Comparison of ENCODE assay signal across 9 mouse cellular contexts in the genomic region with DNA sequence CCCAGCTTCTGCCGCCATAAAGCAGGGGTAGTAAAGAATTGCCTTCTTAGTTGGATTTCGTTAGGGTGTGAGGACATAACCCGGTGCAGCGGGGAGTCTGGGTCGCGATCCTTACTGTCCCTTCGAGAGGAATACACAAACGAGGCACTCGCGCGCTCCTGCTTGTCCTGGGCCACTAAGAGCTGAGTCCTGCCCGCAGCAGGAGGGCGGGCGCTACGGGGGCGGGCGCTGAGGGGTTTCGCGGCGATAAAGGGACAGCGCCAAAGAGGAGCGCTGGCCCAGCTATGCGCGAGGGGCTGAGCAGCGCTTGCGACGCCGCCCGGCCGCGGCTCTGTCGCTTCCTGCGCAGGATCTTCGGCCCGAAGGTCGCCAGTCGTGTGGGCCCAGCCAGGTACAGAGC. TPM values are rescaled to one million over a fixed set of nuclear protein-coding genes. Genes with fewer than 3 reads are reported as not detected.
DNase-seq lines count a peak whose midpoint lies in the region; ATAC-seq lines count a peak whose summit lies in the region.
"Had no signal": no experiment of that assay in that cellular context is flagged by ENCODE, and none has a peak within 500 bp of the region (broad histone marks: within the 10 kb centered on the region; RNA-seq: fewer than 3 reads in every experiment).

No protein-coding gene starts in this region.

- H3K9ac ChIP-seq in embryonic facial prominence, embryonic 12.5 days: peak overlapping the region; percentile 38; the same call in 1 of the 2 replicates
- no peak overlapping the region; the same call in 1 of the 2 replicates for H3K9ac ChIP-seq in limb, embryonic 11.5 days (ENCODE audit: low read length)
- peak overlapping the region; percentile 40 for H3K9ac ChIP-seq in midbrain, embryonic 11.5 days (ENCODE audit: low read length)

- H3K36me3 ChIP-seq in embryonic facial prominence, embryonic 12.5 days: no peaks in the 10 kb centered on the region
- no peaks in the 10 kb centered on the region for H3K36me3 ChIP-seq in limb, embryonic 11.5 days (ENCODE audit: control insufficient read depth, insufficient read depth, low read length)
- H3K36me3 ChIP-seq in midbrain, embryonic 11.5 days (ENCODE audit: control insufficient read depth, insufficient read depth, low read length): no peaks in the 10 kb centered on the region

- H3K4me2 ChIP-seq in embryonic facial prominence, embryonic 12.5 days (replicated peaks): peak overlapping the region; percentile 62
- H3K4me2 ChIP-seq in limb, embryonic 11.5 days (ENCODE audit: low read depth, severe bottlenecking): peak overlapping the region; percentile 48
- H3K4me2 ChIP-seq in midbrain, embryonic 11.5 days: peak overlapping the region; percentile 56

- under 1% methylated on average over 37 of the region's 37 CpGs for WGBS in embryonic facial prominence, embryonic 12.5 days
- WGBS in limb, embryonic 11.5 days: under 1% methylated on average over 37 of the region's 37 CpGs
- under 1% methylated on average over 37 of the region's 37 CpGs for WGBS in midbrain, embryonic 11.5 days

- H3K9me3 ChIP-seq in embryonic facial prominence, embryonic 12.5 days: no peaks in the 10 kb centered on the region
- no peaks in the 10 kb centered on the region for H3K9me3 ChIP-seq in limb, embryonic 11.5 days (ENCODE audit: control insufficient read depth, low read length)
- no peaks in the 10 kb centered on the region for H3K9me3 ChIP-seq in midbrain, embryonic 11.5 days (ENCODE audit: control insufficient read depth, low read length)

- H3K27me3 ChIP-seq in embryonic facial prominence, embryonic 12.5 days: peaks cover 42% of the 10 kb centered on the region
- H3K27me3 ChIP-seq in limb, embryonic 11.5 days (ENCODE audit: control insufficient read depth, insufficient read depth, low read length): peaks cover 30% of the 10 kb centered on the region
- peaks cover 37% of the 10 kb centered on the region for H3K27me3 ChIP-seq in midbrain, embryonic 11.5 days (ENCODE audit: control insufficient read depth, insufficient read depth, low read length)

- intact Hi-C loops in heart, postnatal 10 days (cut with DNase I): no loop called here

- DNase-seq in kidney, adult 18-20 months: peak; percentile 8
- no peak for DNase-seq in kidney, adult 11 months
- DNase-seq in heart, postnatal 10 days: peak; percentile 53 to 55
- peak; percentile 60 for DNase-seq in limb, embryonic 11.5 days (ENCODE audit: low spot score)
- DNase-seq in midbrain, embryonic 11.5 days (ENCODE audit: low spot score, missing footprints): peak; percentile 93
- DNase-seq in layer of hippocampus, postnatal 25 days (ENCODE audit: extremely low spot score in 1 of 2, low spot score in 1 of 2): no peak

- H3K4me3 ChIP-seq in embryonic facial prominence, embryonic 12.5 days: peak overlapping the region; percentile 41
- peak overlapping the region; percentile 28 for H3K4me3 ChIP-seq in limb, embryonic 11.5 days (ENCODE audit: low read depth, low read length)
- H3K4me3 ChIP-seq in midbrain, embryonic 11.5 days (ENCODE audit: low read depth, low read length): peak overlapping the region; percentile 35

- H3K27ac ChIP-seq in embryonic facial prominence, embryonic 12.5 days: no peak overlapping the region
- H3K27ac ChIP-seq in limb, embryonic 11.5 days (replicated peaks; ENCODE audit: low read depth, low read length): no peak overlapping the region
- no peak overlapping the region for H3K27ac ChIP-seq in midbrain, embryonic 11.5 days (ENCODE audit: low read depth, low read length)

- ATAC-seq in embryonic facial prominence, embryonic 12.5 days (ENCODE audit: insufficient number of reproducible peaks, insufficient read depth, low FRiP score, low TSS enrichment): no peak
- ATAC-seq in limb, embryonic 11.5 days (ENCODE audit: insufficient number of reproducible peaks, low FRiP score, low TSS enrichment, low read depth): no peak
- no peak for ATAC-seq in midbrain, embryonic 11.5 days (ENCODE audit: low FRiP score)
- ATAC-seq in frontal cortex, adult (ENCODE audit: low TSS enrichment): no peak

- H3K4me1 ChIP-seq in embryonic facial prominence, embryonic 12.5 days: peaks cover 6% of the 10 kb centered on the region
- H3K4me1 ChIP-seq in limb, embryonic 11.5 days (ENCODE audit: control insufficient read depth, insufficient read depth, low read length): peaks cover 11% of the 10 kb centered on the region; the same call in 1 of the 2 replicates
- H3K4me1 ChIP-seq in midbrain, embryonic 11.5 days (ENCODE audit: control insufficient read depth, insufficient read depth, low read length): peaks cover 6% of the 10 kb centered on the region

RNA-seq across cellular contexts. Expression of a gene that starts 4.3 kb away (rescaled TPM):
- 1.1 and 1.4 TPM in 2 replicates for polyA plus RNA-seq in embryonic facial prominence, embryonic 12.5 days (2016; fragmentation: Nextera tagmentation; extraction: Ambion mirVana)
- 10 to 100 TPM in 1 of 2 experiments, 1 to 10 TPM in 1; 7.3 to 11.1 TPM for total RNA-seq in heart, postnatal 10 days (2021)
- 0.92 and 0.95 TPM in 2 replicates for polyA plus RNA-seq in limb, embryonic 11.5 days (2014; fragmentation: Nextera tagmentation; extraction: Ambion mirVana)
- polyA plus RNA-seq in midbrain, embryonic 11.5 days (2014; fragmentation: Nextera tagmentation; extraction: Ambion mirVana): 0.64 and 0.69 TPM in 2 replicates
- under 1 TPM; 0.31 to 0.54 TPM for total RNA-seq in layer of hippocampus, postnatal 25 days (2021)
- total RNA-seq: hematopoietic stem cell, adult 5-6 weeks had no signal

RNA-seq across cellular contexts. Expression of a gene that starts 59.8 kb away (rescaled TPM):
- 7.9 and 9.0 TPM in 2 replicates for polyA plus RNA-seq in embryonic facial prominence, embryonic 12.5 days (2016; fragmentation: Nextera tagmentation; extraction: Ambion mirVana)
- 10 to 100 TPM; 49.5 to 50.5 TPM for total RNA-seq in heart, postnatal 10 days (2021)
- polyA plus RNA-seq in limb, embryonic 11.5 days (2014; fragmentation: Nextera tagmentation; extraction: Ambion mirVana): 2.7 and 2.9 TPM in 2 replicates
- 5.4 and 6.7 TPM in 2 replicates for polyA plus RNA-seq in midbrain, embryonic 11.5 days (2014; fragmentation: Nextera tagmentation; extraction: Ambion mirVana)
- 1 to 10 TPM; 4.3 to 5.5 TPM for total RNA-seq in layer of hippocampus, postnatal 25 days (2021)

Comparison
In these comparisons a context has a peak if more than half of its experiments do, and no peak if none do; other contexts are left out.
1. DNase-seq: peak in kidney, adult 18-20 months (single experiment), heart, postnatal 10 days (2 of 2), limb, embryonic 11.5 days (single experiment) and midbrain, embryonic 11.5 days (single experiment); none in kidney, adult 11 months (single experiment) and layer of hippocampus, postnatal 25 days (0 of 2).
2. Peak in every context shown above with its lines, with median percentiles within 50 percentile points of each other: H3K4me2 ChIP-seq and H3K4me3 ChIP-seq.